Mouse (Mus musculus) liver, embryonic 14.5 days (tissue): ENCODE data around the gene Cep126. TPM values are rescaled to one million over a fixed set of nuclear protein-coding genes. Genes with fewer than 3 reads are reported as not detected.

Source experiments
- ATAC-seq: fragments of 200-750 bp; cut with Nextera tagmentation; 2 replicates; pipeline ENCODE4 v1.8.0; 2017; ENCODE audit warnings: moderate number of reproducible peaks, mild to moderate bottlenecking, moderate library complexity; ENCODE audit not compliant: insufficient read depth
- DNase-seq, 3 experiments: peaks; one replicate each; pipeline ENCODE4 v3.0.0-alpha.2; 2012 to 2013; ENCODE audit warnings: low read depth in 3 of 3, low spot score in 3 of 3
- H3K27ac ChIP-seq: fragments of 300-500 bp; sonication (generic); 2 replicates; pipeline ENCODE4 v1.5.1; 2014; ENCODE audit warnings: moderate library complexity, mild to moderate bottlenecking, control low read depth, inconsistent platforms
- H3K27me3 ChIP-seq: fragments of 300-500 bp; sonication (generic); 2 replicates; pipeline ENCODE4 v1.6.1; 2014; ENCODE audit warnings: mild to moderate bottlenecking, low read length, moderate library complexity; ENCODE audit not compliant: control insufficient read depth, insufficient read depth
- H3K36me3 ChIP-seq: fragments of 300-500 bp; sonication (generic); replicated peaks from 2 replicates; pipeline ENCODE4 v1.6.1; 2014; ENCODE audit warnings: low read depth; ENCODE audit not compliant: control insufficient read depth, insufficient read depth
- H3K4me1 ChIP-seq, 2 experiments: fragments of 200-500 bp in 1 of 2; fragments of 300-500 bp in 1 of 2; sonication (generic) in 1 of 2; replicated peaks; 2 replicates each; pipeline ENCODE4 v1.6.1; 2012 to 2014; ENCODE audit warnings: antibody characterized with exemption in 1 of 2, inconsistent platforms in 1 of 2, low read length in 1 of 2; ENCODE audit not compliant: control insufficient read depth in 2 of 2, insufficient read depth in 2 of 2
- H3K4me2 ChIP-seq: fragments of 300-500 bp; sonication (generic); 2 replicates; pipeline ENCODE4 v1.6.1; 2014; ENCODE audit warnings: low read depth, mild to moderate bottlenecking, control low read depth, moderate library complexity
- H3K4me3 ChIP-seq, 2 experiments: fragments of 200-500 bp in 1 of 2; fragments of 300-500 bp in 1 of 2; sonication (generic) in 1 of 2; 2 replicates each; pipeline ENCODE4 v1.5.1; 2012 to 2014; ENCODE audit warnings: low read depth in 2 of 2, low read length in 2 of 2, mild to moderate bottlenecking in 2 of 2, control low read depth in 1 of 2, inconsistent platforms in 1 of 2, moderate library complexity in 1 of 2; ENCODE audit not compliant: insufficient read depth in 1 of 2
- H3K9ac ChIP-seq: fragments of 300-500 bp; sonication (generic); replicated peaks from 2 replicates; pipeline ENCODE4 v1.6.1; 2014; ENCODE audit warnings: mild to moderate bottlenecking, control low read depth, moderate library complexity
- H3K9me3 ChIP-seq: fragments of 300-500 bp; sonication (generic); 2 replicates; pipeline ENCODE4 v1.6.1; 2016; ENCODE audit warnings: low read length, mixed read lengths; ENCODE audit not compliant: control insufficient read depth
- CTCF ChIP-seq: IDR thresholded peaks from 2 replicates; pipeline ENCODE4 v1.5.1; 2016; ENCODE audit warnings: antibody characterized with exemption, low read depth, control low read depth
- EP300 ChIP-seq: IDR thresholded peaks from 2 replicates; pipeline ENCODE4 v1.6.1; 2016; ENCODE audit warnings: antibody characterized with exemption, low read depth
- WGBS: fragments of 180-500 bp; shearing (Covaris S2); extraction: QIAGEN DNeasy Blood & Tissue Kit; methylation state at CpG from one replicate; pipeline ENCODE4 v1.1.7; 2014; ENCODE audit not compliant: insufficient replicate concordance; 5-methylcytosine and 5-hydroxymethylcytosine counted together
- polyA plus RNA-seq, 2 experiments: library from polyadenylated mRNA; depleted of rRNA in 1 of 2; stranded (reverse) in 1 of 2; unstranded in 1 of 2; fragments of >200 nt; fragmentation: Nextera tagmentation in 1 of 2; extraction: Ambion mirVana in 1 of 2; gene quantifications; 2 replicates each; pipeline versions ENCODE4 v1.2.1 to v1.2.3; 2012 to 2014

Gene Cep126
- polyA plus RNA-seq, 2 experiments: 0.19 to 0.27 TPM

GRCm38 (mm10) chr9:8032847-8033246, 101.2 kb downstream of the Cep126 start:
- TF ChIP-seq EP300 (no peak), CTCF (no peak)
- ATAC-seq (no peak), DNase-seq (no peak)
- Histone ChIP-seq H3K27ac (no peak overlapping the region), H3K9me3 (no peaks in the 10 kb centered on the region), H3K9ac (no peak overlapping the region), H3K4me1 (no peaks in the 10 kb centered on the region; a peak in 1 of 4 replicates), H3K4me2 (no peak overlapping the region), H3K27me3 (no peaks in the 10 kb centered on the region), H3K36me3 (no peaks in the 10 kb centered on the region), H3K4me3 (no peak overlapping the region)
- 74% methylated on average over 5 of the region's 5 CpGs for WGBS

Other genes with a start within 250 kb of the Cep126 start
- gene Yap1, start 129.7 kb downstream of the Cep126 start, polyA plus RNA-seq (2012; rRNA removed): 3.4 and 4.1 TPM in 2 replicates
- gene Yap1, start 129.7 kb downstream of the Cep126 start, polyA plus RNA-seq (2014; fragmentation: Nextera tagmentation; extraction: Ambion mirVana): 2.6 and 2.9 TPM in 2 replicates
- 0.25 and 0.51 TPM in 2 replicates for gene Cfap300, start 91.5 kb downstream of the Cep126 start, polyA plus RNA-seq (2012; rRNA removed)
- 0.64 and 1.3 TPM in 2 replicates for gene Cfap300, start 91.5 kb downstream of the Cep126 start, polyA plus RNA-seq (2014; fragmentation: Nextera tagmentation; extraction: Ambion mirVana)